Mouse (Mus musculus): ENCODE data around the gene C5ar2.

The C5ar2 gene

DNA sequence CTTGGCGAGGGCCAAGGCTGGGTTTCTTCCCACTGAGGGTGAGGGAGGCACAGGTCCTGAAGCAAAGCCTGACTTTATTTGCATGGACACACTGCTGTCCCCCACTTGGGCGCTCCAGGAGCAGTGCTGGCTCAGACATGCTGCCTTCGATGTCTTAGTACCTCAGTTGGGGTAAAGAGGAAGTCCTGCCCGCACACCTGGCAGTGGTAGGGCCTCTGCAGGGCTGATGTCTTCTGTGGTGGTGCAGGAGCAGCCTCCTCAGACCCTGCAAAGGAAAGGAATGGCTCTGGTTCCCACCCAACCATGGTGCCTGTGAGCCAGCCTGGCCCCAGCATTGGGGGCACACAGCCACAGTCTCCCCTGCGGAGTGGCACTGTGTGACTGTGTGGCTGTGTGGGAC, 46.8 kb downstream of the C5ar2 start:
- no peak for DNase-seq (ENCODE audit: low read depth)

GRCm38 (mm10) chr7:16196616-16197015, 47.3 kb downstream of the C5ar2 start:
- DNase-seq (ENCODE audit: low read depth), result no peak

DNA sequence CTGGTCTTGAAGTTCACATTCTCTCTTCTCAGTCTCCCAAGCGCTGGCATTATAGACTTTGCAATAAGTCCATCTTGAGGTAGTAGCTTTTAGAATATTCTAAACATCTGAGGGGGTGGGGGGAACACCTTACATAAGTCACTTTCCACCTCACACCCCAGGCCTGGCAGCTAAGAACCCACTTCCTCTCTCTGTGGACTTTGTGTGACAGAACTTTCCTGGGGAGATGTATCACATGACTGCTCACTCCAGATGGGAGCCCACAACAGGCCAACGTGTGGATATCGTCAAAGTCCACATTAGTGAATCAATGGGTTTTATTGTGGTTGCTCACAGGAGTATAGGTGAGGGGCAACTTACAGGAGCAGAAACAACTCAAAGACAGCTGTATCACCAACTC, 50.3 kb downstream of the C5ar2 start:
- DNase-seq (ENCODE audit: low read depth), result no peak

GRCm38 (mm10) chr7:16192315-16192714, 51.6 kb downstream of the C5ar2 start:
- no peak for DNase-seq (ENCODE audit: low read depth)

GRCm38 (mm10) chr7:16187494-16187893, 56.5 kb downstream of the C5ar2 start:
- DNase-seq (ENCODE audit: low read depth), result no peak
